Mouse (Mus musculus): ENCODE results near the gene Cmtm8. TPM values are rescaled to one million over a fixed set of nuclear protein-coding genes. Genes with fewer than 3 reads are reported as not detected.

The Cmtm8 gene
- polyA plus RNA-seq, 1 experiment = not detected

GRCm38 (mm10) chr9:114842269-114842668, 1.7 kb downstream of the Cmtm8 start:
- H3K4me3 ChIP-seq = no peak overlapping the region
- H3K27me3 ChIP-seq (ENCODE audit: control insufficient read depth, insufficient read depth, insufficient read length) = peaks cover 34% of the 10 kb centered on the region
- TF ChIP-seq USF1 (IDR thresholded peaks at IDR 0.05; ENCODE audit: low read depth) = no peak
- TF ChIP-seq MAX (IDR thresholded peaks at IDR 0.05; ENCODE audit: low read depth) = no peak
- no peak for TF ChIP-seq REST (IDR thresholded peaks at IDR 0.05; ENCODE audit: insufficient read depth, insufficient read length)
- TF ChIP-seq TCF12 (IDR thresholded peaks at IDR 0.05; ENCODE audit: insufficient read depth, poor library complexity, severe bottlenecking) = no peak
- no peak for TF ChIP-seq E2F4 (IDR thresholded peaks at IDR 0.05; ENCODE audit: insufficient read depth)
- no peak for TF ChIP-seq POLR2A (IDR thresholded peaks at IDR 0.05; ENCODE audit: insufficient read length, low read depth)
- TF ChIP-seq POLR2AphosphoS2 (IDR thresholded peaks at IDR 0.05; ENCODE audit: insufficient read length, low read depth) = no peak
- no peak for TF ChIP-seq MYOG (IDR thresholded peaks at IDR 0.05; ENCODE audit: control insufficient read depth in 1 of 3, insufficient read depth in 1 of 3, insufficient read length in 2 of 3, low read depth in 2 of 3)
- no peak for TF ChIP-seq CEBPB (IDR thresholded peaks at IDR 0.05; ENCODE audit: insufficient read depth, poor library complexity, severe bottlenecking)
- no peak for TF ChIP-seq TCF3 (IDR thresholded peaks at IDR 0.05; ENCODE audit: insufficient read length, low read depth)
- TF ChIP-seq MYOD1 (IDR thresholded peaks at IDR 0.05; ENCODE audit: control insufficient read depth in 1 of 3, insufficient read length in 2 of 3, low read depth in 2 of 3) = no peak
- TF ChIP-seq SRF (IDR thresholded peaks at IDR 0.05; ENCODE audit: control insufficient read depth, insufficient read length, low read depth) = no peak
- no peaks in the 10 kb centered on the region for H3K36me3 ChIP-seq (ENCODE audit: control insufficient read depth, insufficient read depth)
- no peaks in the 10 kb centered on the region for H3K79me2 ChIP-seq (ENCODE audit: control insufficient read depth, insufficient read depth)
- H3K4me2 ChIP-seq (ENCODE audit: low read depth) = no peak overlapping the region
- no peak overlapping the region for H3ac ChIP-seq (ENCODE audit: control insufficient read depth, insufficient read length)

GRCm38 (mm10) chr9:114838870-114839269, 5.1 kb downstream of the Cmtm8 start:
- Histone ChIP-seq H3K4me3 (no peak overlapping the region), H3K79me2 (ENCODE audit: control insufficient read depth, insufficient read depth) (no peaks in the 10 kb centered on the region), H3K4me2 (ENCODE audit: low read depth) (no peak overlapping the region), H3K27me3 (ENCODE audit: control insufficient read depth, insufficient read depth, insufficient read length) (peaks cover 24% of the 10 kb centered on the region), H3K36me3 (ENCODE audit: control insufficient read depth, insufficient read depth) (no peaks in the 10 kb centered on the region), H3ac (ENCODE audit: control insufficient read depth, insufficient read length) (no peak overlapping the region)
- TF ChIP-seq E2F4 (IDR thresholded peaks at IDR 0.05; ENCODE audit: insufficient read depth) (no peak), TCF3 (IDR thresholded peaks at IDR 0.05; ENCODE audit: insufficient read length, low read depth) (no peak), USF1 (IDR thresholded peaks at IDR 0.05; ENCODE audit: low read depth) (no peak), REST (IDR thresholded peaks at IDR 0.05; ENCODE audit: insufficient read depth, insufficient read length) (no peak), MAX (IDR thresholded peaks at IDR 0.05; ENCODE audit: low read depth) (no peak), MYOG (IDR thresholded peaks at IDR 0.05; ENCODE audit: control insufficient read depth in 1 of 3, insufficient read depth in 1 of 3, insufficient read length in 2 of 3, low read depth in 2 of 3) (no peak), TCF12 (IDR thresholded peaks at IDR 0.05; ENCODE audit: insufficient read depth, poor library complexity, severe bottlenecking) (no peak)

- Histone ChIP-seq H3ac (ENCODE audit: control insufficient read depth, insufficient read length) (no peak overlapping the region), H3K36me3 (ENCODE audit: control insufficient read depth, insufficient read depth) (no peaks in the 10 kb centered on the region), H3K79me2 (ENCODE audit: control insufficient read depth, insufficient read depth) (no peaks in the 10 kb centered on the region), H3K4me2 (ENCODE audit: low read depth) (no peak overlapping the region), H3K27me3 (ENCODE audit: control insufficient read depth, insufficient read depth, insufficient read length) (peaks cover 21% of the 10 kb centered on the region), H3K4me3 (no peak overlapping the region)
- TF ChIP-seq MYOD1 (IDR thresholded peaks at IDR 0.05; ENCODE audit: control insufficient read depth in 1 of 3, insufficient read length in 2 of 3, low read depth in 2 of 3) (no peak), MAX (IDR thresholded peaks at IDR 0.05; ENCODE audit: low read depth) (no peak), CEBPB (IDR thresholded peaks at IDR 0.05; ENCODE audit: insufficient read depth, poor library complexity, severe bottlenecking) (no peak)
Measured at GRCm38 (mm10) chr9:114831527-114831926, 12.4 kb downstream of the Cmtm8 start.

GRCm38 (mm10) chr9:114830351-114830750, 13.6 kb downstream of the Cmtm8 start:
- H3K27me3 ChIP-seq (ENCODE audit: control insufficient read depth, insufficient read depth, insufficient read length) = peaks cover 21% of the 10 kb centered on the region
- H3K4me2 ChIP-seq (ENCODE audit: low read depth) = no peak overlapping the region
- H3K4me3 ChIP-seq = no peak overlapping the region
- TF ChIP-seq TCF12 (IDR thresholded peaks at IDR 0.05; ENCODE audit: insufficient read depth, poor library complexity, severe bottlenecking) = no peak
- TF ChIP-seq POLR2A (IDR thresholded peaks at IDR 0.05; ENCODE audit: insufficient read length, low read depth) = no peak
- TF ChIP-seq SRF (IDR thresholded peaks at IDR 0.05; ENCODE audit: control insufficient read depth, insufficient read length, low read depth) = no peak
- TF ChIP-seq MYOG (IDR thresholded peaks at IDR 0.05; ENCODE audit: control insufficient read depth in 1 of 3, insufficient read depth in 1 of 3, insufficient read length in 2 of 3, low read depth in 2 of 3) = no peak
- TF ChIP-seq REST (IDR thresholded peaks at IDR 0.05; ENCODE audit: insufficient read depth, insufficient read length) = no peak
- no peak for TF ChIP-seq MYOD1 (IDR thresholded peaks at IDR 0.05; ENCODE audit: control insufficient read depth in 1 of 3, insufficient read length in 2 of 3, low read depth in 2 of 3)
- H3K79me2 ChIP-seq (ENCODE audit: control insufficient read depth, insufficient read depth) = no peaks in the 10 kb centered on the region
- no peaks in the 10 kb centered on the region for H3K36me3 ChIP-seq (ENCODE audit: control insufficient read depth, insufficient read depth)
- no peak overlapping the region for H3ac ChIP-seq (ENCODE audit: control insufficient read depth, insufficient read length)

- H3ac ChIP-seq (ENCODE audit: control insufficient read depth, insufficient read length) = no peak overlapping the region
- H3K4me3 ChIP-seq = no peak overlapping the region
- no peaks in the 10 kb centered on the region for H3K79me2 ChIP-seq (ENCODE audit: control insufficient read depth, insufficient read depth)
- TF ChIP-seq USF1 (IDR thresholded peaks at IDR 0.05; ENCODE audit: low read depth) (no peak), MYOD1 (IDR thresholded peaks at IDR 0.05; ENCODE audit: control insufficient read depth in 1 of 3, insufficient read length in 2 of 3, low read depth in 2 of 3) (no peak), MYOG (IDR thresholded peaks at IDR 0.05; ENCODE audit: control insufficient read depth in 1 of 3, insufficient read depth in 1 of 3, insufficient read length in 2 of 3, low read depth in 2 of 3) (no peak), MAX (IDR thresholded peaks at IDR 0.05; ENCODE audit: low read depth) (no peak), POLR2AphosphoS2 (IDR thresholded peaks at IDR 0.05; ENCODE audit: insufficient read length, low read depth) (no peak), TCF3 (IDR thresholded peaks at IDR 0.05; ENCODE audit: insufficient read length, low read depth) (no peak), E2F4 (IDR thresholded peaks at IDR 0.05; ENCODE audit: insufficient read depth) (no peak), REST (IDR thresholded peaks at IDR 0.05; ENCODE audit: insufficient read depth, insufficient read length) (no peak), SRF (IDR thresholded peaks at IDR 0.05; ENCODE audit: control insufficient read depth, insufficient read length, low read depth) (no peak), POLR2A (IDR thresholded peaks at IDR 0.05; ENCODE audit: insufficient read length, low read depth) (no peak)
- no peak overlapping the region for H3K4me2 ChIP-seq (ENCODE audit: low read depth)
- H3K27me3 ChIP-seq (ENCODE audit: control insufficient read depth, insufficient read depth, insufficient read length) = peaks cover 17% of the 10 kb centered on the region
- no peaks in the 10 kb centered on the region for H3K36me3 ChIP-seq (ENCODE audit: control insufficient read depth, insufficient read depth)
Measured at GRCm38 (mm10) chr9:114829669-114830068, 14.3 kb downstream of the Cmtm8 start.
